Mouse (Mus musculus): ENCODE measurements at regions not wholly inside any gene's neighbourhood (a gene's known extent, or its start where the extent isn't known, plus 50 kb on each side); places are given as distances from the start of the nearest gene placed in this dataset.
"Not testable (repeated sequence)": the region's sequence is repeated elsewhere in the genome, so short reads cannot be mapped to it uniquely, and the experiment has no call there.

DNA sequence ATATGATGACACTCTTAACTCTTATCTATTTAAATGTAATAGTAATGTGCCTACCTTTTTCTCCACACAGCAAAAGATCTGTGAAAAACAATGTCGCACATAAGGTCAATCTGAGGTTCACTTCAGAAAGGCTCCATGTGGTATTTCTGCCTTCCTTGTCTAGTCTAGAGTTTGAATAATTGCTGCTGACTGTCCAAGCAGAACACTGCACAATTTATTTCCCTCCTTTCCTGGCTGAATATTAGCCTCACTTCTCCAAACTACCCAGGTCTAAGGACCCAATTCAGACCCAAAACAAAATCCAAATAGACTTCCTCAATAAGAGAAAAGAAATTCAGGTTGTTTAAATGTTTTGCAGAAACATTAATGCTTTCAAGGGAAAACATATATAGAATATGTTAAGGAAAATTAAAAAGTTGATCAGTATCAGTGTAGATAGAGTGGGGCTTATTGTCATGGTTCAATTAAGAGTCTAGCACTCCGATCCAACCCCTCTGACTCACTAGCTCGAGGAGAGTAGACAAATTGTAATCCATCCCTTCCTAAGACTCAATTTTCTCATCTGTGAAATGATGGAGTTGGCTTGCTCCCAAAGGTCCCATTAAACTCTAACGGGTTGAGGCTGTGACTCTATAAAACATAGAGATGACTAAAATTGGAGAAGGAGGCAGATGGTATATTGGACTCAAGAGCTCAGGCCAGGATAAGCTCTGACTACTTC is 215.4 kb upstream of the Tbl1xr1 start:
- no peak for DNase-seq (ENCODE audit: low spot score in 2 of 2)

DNA sequence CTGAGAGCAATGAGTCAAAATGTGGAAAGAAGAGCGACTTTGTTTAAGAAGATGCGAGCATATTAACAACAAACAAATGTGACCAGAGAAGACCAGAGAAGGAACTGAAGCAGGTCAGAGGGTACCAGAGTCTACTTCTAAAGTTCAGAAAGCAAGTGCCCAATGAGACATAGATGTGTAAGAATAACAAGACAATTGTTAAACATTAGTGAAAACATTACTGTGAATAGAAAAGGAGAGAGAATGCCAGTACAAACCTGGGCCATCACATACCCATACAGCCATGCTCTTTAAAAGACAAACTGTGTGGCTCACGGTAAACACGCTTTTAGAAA is 214.8 kb upstream of the Tbl1xr1 start:
- DNase-seq (ENCODE audit: low spot score in 2 of 2), result no peak

DNA sequence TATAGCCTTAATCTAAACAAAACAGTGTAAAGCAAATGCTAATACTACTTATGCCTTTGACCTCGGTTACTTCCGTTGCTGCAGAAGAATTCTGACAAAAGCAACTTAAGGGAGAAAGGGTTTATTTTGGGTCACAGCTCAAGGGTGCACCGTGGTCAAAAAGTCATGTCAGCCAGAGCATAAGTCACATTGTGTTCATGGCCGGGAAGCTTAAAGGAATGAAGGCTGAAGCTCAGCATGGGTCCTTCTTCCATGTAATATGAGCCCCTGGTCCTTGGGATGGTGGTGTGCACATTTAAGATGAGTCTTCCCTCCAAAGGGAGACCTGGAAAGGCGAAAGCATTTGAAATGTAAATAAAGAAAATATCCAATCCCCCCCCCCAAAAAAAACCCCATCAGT is 212.1 kb upstream of the Tbl1xr1 start:
- DNase-seq (ENCODE audit: low spot score in 2 of 2), result no peak

DNA sequence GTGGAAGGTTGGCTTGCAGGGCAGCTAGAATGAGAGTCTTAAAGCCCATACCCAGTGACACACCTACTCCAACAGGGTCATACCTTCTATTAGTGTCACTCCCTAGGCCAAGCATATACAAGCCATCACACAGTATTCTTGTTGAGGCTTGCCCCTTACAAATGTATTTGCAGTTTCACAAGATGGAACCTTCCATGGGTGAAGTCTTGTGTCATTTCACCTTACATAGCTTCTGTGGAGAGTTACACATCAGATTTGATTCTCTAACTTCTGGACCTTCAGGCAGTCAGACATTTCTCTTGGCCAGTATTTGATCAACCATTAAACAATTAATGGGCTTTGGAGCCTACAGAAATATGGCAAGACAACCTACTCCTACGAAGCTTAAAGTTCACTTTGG is 210.6 kb upstream of the Tbl1xr1 start:
- DNase-seq (ENCODE audit: low spot score in 2 of 2), result no peak

DNA sequence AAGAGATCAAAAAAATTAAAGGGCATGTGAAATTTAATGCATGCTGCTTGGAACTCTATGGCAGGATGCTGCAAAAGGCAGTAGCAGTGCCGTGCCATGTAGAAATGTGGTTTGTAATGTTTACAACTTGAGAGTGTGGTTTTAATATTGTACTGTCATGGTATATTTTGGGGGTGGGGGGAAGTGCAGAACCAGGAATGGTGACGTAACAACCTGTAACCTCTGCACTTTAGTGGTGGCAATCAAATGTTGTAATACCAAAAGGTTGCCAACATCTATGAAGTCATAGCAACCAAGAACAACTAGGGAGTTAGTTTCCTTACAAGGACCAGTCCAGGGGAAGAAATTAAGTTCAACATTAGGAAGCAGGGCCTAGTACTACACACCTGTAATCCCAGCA is 198.1 kb upstream of the Tbl1xr1 start:
- no peak for DNase-seq (ENCODE audit: low spot score in 2 of 2)

DNA sequence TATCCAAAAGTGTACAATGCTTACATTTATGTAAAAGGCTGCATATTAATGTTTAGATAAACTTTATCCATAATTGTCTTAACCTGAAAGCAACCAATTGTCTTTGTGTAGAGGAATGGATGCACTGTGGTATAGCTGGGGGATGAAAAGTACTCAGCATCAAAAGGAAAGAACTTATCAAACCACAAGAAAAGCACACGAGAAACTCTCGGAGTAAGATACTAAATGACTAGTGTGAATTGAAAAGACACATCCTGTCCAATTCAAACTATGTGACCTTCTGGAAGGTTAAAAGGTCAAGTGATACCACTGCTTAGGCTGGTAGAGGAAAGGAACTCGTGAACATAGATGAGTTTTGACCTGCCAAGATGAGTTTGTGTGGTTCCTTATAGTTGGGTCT is 192.2 kb upstream of the Tbl1xr1 start:
- DNase-seq (ENCODE audit: low spot score in 2 of 2), result no peak

DNA sequence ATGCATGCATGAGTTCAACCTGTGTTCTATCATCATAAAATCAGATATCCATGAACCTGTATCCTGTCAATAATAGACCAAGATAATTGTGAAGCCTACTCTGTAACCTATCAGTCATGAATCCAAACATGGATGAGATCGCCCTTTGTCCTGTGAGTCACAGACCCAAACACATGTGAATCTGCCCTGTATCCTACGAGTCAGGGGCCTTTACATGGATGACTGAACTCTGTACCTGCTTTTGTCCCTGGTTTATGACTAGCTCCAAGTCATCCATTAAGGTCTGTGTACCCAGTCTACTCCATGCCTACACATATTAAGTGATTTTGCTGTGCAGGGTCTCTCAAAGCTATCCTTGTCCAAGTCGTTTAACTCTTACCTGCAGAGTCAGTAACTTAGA is 187.7 kb upstream of the Tbl1xr1 start:
- no peak for DNase-seq (ENCODE audit: low spot score in 2 of 2)

DNA sequence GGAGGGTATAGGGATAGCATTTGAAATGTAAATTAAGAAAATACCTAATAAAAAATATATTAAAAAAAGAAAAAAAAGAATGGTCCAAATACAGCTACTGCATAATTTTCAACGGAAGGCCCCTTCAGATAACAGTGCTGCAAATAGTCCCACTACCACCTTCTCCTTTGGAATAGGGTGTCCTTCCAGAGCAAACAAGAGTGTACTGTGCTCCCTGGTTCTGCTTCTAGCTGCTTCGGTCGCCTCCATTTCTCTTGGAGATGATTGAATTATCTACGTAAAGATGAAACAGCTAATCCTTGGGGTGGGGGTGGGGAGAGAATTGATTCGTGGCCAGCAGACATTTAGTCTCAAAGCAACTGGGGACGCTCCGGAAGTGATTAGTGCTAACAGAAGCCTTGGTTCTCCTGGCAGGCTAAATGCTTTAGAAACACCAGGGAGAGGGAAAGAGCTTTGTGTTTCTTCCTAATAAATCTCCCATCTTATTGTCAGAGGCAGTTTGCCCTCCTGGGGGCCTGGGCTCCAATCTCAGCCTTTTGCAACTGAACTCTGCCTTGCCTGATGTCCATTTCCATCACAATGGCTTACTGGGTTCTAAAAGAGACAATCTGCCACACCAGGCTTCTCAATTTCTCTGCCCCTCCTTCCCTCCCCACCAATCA is 184.5 kb upstream of the Tbl1xr1 start:
- no peak for DNase-seq (ENCODE audit: low spot score in 2 of 2)

DNA sequence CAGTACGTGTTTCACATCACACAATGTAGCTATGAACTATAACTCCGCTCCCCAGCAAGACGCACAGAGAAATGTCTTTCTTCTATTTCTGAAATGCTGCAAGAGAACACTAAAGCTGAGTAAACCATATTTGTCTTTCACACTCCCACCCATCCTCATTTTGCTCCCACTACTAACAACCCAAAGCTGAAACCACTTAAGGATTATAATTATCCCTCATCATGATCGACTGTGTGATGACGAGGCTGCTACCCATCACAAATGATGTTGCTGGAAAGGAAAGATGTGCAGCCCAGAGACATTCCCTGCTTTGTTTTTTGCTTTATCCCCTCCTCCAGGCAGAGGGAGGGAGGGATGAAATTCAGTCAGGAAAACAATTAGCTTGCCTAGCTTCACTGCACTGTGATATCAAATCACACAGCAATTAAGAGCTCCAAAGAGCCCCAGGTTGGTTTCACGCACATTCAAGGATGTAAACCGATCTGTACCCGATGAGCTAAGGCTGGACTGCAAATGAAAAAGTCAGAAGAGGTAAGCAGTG is 183.5 kb upstream of the Tbl1xr1 start:
- peak; percentile 11 to 21 for DNase-seq (ENCODE audit: low spot score in 2 of 2)

DNA sequence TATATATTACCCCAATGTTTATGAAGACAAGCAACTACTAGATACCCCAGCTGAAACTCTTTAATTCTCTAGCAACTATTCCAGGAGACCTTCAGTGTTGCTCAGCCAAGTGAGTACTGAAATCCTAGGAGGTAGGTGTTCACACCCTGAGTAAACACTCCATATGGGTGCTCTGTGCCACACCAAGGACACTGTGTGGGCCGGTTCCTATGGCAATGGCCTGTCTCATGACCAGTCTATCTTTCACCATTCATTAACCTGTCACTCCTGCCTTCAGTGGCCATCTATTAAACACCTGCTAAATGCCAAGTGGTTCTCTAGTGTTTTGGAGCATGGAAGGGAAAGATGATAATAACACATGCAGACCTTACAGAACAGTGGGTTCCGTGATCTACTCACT is 180.9 kb upstream of the Tbl1xr1 start:
- DNase-seq (ENCODE audit: low spot score in 2 of 2), result no peak

DNA sequence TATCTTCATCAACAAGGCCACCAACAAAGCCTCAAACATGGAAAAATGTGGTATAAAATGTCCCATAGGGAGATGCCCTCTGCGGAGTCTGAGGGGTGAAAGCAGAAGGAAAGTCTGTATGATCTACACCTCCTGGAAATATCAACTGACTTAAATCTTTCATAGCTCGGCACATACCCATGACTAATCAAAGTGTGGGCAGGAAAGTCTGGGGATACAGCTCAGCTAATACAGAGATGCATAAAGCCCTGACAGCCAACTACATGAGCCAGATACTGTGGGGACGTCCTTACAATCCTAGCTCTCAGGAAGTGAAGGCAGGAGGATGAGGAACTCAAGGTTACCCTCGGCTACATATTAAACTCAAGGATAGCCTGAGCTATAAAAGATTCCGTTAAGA is 178.2 kb upstream of the Tbl1xr1 start:
- no peak for DNase-seq (ENCODE audit: low spot score in 2 of 2)

DNA sequence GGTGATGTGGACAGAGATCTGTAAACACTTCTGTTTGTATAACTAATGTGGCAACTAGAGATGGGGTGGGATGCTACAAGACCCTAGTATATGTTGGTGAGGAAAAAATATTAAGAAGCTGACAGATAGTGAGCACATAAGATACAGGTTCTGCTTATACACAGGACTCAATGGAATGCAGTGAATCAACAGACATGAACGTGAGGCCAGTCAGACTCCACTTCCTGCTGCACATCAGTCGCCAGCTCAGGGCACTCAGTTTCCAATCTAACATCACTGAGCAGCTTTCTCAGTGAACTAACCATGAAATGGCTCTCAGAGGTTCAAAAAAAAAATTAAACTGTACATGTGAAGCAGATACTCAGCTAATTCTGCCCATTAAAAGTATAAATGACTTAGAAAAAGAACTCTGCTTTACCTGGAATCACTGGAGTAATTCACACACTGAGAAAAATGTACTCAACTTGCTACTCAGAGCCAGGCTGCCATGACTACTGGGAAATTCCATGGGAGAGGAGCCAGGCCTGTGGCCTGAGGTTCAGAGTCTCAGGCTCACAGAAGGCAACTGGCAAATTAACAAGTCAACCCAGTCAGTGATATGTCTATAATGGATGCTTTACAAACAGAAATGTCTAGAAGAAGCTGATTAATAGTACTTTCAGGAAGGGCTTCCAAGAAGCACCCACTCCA is 170.9 kb upstream of the Tbl1xr1 start:
- no peak for DNase-seq (ENCODE audit: low spot score in 2 of 2)

DNA sequence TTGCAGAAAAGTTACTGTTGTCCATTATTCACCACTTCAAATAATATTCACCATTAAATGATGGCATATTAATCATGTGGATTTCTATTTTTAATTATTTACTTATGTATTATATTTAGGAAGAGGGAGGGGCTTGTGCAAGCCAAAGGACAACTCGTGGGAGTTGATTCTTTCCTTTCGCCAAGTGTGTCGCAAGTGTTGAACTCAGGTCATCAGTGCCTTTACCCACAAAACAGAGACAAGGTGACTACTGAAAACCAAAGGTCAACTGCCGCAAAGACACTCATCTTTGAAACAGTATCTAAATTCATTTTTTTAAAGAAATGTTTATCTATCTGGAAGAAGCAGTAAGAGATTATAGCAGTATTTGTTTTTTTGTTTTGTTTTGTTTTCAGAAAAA is 167.6 kb upstream of the Tbl1xr1 start:
- no peak for DNase-seq (ENCODE audit: low spot score in 2 of 2)

DNA sequence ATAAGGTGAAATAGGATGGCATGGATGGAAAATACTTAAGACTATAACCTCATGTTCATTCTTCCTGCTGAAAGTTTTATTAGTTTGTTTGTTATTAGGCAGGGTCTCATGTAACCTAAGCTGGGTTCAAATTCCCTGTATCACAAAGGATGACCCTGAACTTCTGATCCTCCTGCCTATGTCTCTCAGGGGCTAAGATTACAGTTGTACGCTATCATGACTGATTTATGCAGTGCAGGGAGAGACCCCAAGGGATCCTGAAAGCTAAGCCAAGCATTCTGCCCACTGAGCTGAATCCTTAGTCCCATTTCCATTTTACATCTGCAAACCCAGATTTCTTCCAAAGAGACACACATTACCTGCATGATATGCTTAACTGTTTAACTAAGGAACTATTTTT is 166.4 kb upstream of the Tbl1xr1 start:
- no peak for DNase-seq (ENCODE audit: low spot score in 2 of 2)

DNA sequence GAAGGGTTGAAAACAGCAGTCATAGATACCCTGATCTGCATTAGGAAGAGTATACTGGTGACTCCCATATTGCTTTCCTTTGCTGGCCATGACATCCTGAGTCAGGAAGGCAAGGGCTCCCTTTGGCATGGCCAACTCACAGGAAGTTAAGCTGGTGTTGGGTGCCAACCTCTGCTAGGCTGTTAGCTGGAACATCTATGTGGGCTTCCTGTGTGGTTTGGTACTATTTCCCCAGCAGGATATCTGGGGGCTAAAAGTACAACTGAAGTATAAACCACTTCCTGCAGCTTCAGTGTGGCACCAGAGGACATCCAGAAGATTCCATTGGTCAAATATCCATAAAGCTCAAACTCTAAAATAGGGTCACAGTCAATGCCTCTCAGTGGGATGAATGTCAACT is 165.4 kb upstream of the Tbl1xr1 start:
- no peak for DNase-seq (ENCODE audit: low spot score in 2 of 2)

DNA sequence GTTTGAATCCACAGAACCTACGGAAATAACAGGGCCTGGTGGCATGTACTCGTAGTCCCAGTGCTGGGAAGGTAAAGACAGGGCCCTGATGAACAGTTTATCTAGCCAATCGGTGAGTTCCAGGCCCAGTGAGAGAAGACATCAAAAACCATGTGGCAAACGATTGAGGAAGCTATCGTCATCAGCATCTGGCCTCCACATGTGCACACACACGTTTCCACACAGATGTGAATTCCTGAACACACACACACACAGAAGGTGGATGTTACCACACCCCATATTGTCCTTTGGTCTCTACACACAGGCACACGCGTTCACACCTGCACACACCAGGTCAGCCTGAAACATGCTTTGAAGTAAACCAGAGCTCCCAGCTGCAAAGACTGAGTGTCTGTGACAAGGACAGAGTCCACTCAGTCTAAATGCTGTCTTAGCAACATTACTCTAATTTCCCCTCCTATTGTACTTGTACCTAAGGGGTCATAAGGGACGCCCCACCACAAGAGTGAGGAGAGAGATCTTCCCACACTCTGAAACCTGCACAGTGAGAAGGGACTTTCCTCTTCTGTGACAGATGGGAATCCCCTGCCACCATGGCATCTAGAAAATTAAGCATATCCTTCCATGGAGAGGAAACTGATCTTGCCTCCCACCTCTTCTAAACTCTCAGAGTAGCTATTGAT is 159.1 kb upstream of the Tbl1xr1 start:
- no peak for DNase-seq (ENCODE audit: low spot score in 2 of 2)

DNA sequence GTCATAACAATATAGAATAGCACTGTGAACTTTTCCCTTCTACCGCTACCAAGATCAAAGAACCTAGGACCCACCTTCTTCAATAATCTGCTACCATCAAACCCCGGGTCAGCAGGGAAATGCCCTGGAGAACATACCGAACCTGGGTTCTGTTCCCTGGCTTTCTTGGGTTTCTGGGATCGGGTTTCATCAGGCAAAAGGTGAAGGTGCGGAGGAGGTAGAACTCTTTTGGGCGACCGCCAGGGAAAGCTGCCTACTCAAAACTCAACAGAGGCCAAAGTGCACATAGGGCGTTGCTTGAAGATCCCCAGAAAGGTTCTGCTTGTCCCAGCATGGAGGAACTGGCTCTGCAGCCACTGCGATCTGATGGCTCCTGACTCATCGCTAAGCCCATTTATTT is 158.0 kb upstream of the Tbl1xr1 start:
- no peak for DNase-seq (ENCODE audit: low spot score in 2 of 2)

DNA sequence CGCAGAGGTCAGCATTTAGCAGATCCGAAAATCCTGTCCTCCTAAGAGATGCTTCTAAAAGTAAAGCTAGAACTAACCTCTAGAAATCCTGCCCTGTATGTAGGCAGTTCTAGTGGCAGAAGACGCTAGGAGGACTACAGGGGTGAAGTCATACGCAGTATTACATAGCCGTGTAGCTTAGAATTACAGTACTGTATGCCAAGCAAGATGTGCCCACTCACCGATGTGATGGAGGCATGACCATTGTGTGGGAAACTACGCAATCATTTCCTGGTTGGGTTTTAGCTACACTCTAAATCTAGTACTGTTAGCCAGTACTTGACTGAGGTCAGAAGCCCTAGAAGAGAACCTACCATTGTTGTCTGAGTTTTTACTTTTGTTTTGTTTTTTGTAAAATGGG is 156.5 kb upstream of the Tbl1xr1 start:
- no peak for DNase-seq (ENCODE audit: low spot score in 2 of 2)

DNA sequence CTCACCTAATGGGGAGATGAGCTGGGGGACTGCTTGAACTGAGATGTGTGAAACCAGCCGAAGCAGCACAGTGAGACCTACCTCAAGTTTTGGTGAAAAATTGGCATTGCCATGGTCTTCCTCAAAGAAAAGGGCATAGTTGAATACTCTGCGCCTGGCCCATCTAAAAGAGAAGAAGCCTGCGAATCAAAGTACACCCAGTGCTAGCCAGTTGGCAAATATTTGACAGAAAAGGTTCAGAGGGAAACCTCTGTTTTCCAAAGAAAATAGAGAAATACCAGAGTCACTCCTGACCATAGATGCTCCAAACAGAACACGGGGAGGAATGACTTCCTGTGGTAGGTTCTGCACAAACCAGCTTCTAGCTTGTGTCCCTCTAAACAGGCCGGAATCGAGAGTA is 144.5 kb upstream of the Tbl1xr1 start:
- DNase-seq (ENCODE audit: low spot score in 2 of 2), result no peak

DNA sequence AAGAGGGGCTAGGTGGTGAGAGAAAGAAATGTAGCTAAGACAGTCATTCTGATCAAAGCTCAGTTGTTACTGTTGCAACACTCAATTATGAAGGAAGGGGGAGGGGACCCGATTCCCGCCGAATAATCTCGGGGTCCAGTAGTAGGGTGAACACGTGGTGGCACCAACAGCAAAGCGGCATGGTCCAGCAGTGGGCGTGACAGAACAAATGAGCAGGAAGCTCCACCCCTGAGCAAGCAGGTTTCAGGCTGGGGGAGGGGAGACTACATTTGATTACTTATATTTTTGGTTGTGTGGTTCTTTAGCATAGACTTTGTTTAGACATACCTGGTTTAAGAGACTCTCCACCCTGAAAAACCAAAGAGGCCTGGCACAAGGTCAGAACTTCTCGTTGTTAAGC is 143.8 kb upstream of the Tbl1xr1 start:
- not testable (repeated sequence) for DNase-seq (ENCODE audit: low spot score in 2 of 2)

DNA sequence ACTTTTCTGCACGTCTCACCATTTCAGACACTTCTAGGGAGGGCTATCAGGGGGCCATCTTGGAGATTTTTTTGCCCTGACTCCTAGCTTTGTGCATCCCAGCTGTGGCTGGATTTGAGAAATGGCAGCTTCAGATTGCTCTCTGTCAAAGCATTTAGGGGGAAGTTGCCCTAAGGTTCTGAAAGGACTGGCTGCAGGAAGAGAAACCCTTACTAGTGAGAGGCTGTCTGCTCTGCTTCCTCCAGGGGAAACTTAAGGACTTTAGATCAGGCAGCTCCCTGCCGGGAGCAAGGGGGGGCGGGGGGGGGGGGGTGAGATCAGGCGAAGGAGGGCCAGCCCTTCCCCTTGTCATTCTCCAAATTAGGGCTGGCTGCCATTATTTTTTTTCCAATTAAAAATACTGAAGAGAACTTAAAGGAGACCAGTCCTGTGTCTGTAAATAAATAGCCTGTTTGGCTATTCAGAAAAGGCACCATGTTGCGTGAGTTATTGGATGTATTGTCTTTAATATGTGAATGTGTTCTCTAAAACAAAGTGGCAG is 141.7 kb upstream of the Tbl1xr1 start:
- DNase-seq (ENCODE audit: low spot score in 2 of 2), result no peak

DNA sequence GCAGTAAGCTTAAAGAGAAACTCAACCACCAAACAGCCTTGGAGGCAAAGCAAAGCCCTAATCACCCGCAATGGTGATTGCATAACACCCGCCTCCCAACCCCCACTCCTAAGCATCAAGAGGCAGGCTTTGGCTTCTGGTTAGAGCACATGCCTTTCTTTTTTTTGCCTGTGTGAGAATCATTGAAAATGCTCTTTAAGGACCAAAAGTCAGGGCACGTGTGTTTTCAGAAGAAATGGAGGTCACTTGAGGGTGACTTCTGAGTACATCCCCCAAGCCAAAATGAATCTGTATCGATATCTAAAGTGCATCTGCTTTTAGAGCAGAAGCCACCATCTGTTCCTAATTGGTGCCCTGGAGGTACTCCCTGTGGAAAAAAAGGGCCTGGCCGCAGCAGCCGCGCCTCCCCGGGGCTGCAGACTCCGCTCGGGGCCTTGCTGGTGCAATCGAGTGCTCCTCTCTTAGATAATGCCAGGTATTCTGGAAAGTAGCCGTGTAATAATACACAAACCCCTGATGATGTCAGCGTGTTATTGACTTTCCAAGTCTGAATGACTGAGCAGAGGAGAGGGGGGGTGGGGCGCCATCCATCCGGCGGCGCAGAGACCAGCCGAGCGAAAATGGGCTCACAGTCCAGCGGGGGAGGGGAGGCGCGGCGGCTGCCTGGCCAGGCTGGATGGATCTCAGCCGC is 140.7 kb upstream of the Tbl1xr1 start:
- peak; percentile 81 to 86 for DNase-seq (ENCODE audit: low spot score in 2 of 2)

Data from frontal cortex, postnatal 14 days (tissue).